Mouse (Mus musculus): ENCODE data around the gene Xntrpc. TPM values are rescaled to one million over a fixed set of nuclear protein-coding genes. Genes with fewer than 3 reads are reported as not detected.

Gene Xntrpc
- 4.9 to 6.8 TPM (median 5.7 TPM) in 4 replicates for total RNA-seq (2023)

DNA sequence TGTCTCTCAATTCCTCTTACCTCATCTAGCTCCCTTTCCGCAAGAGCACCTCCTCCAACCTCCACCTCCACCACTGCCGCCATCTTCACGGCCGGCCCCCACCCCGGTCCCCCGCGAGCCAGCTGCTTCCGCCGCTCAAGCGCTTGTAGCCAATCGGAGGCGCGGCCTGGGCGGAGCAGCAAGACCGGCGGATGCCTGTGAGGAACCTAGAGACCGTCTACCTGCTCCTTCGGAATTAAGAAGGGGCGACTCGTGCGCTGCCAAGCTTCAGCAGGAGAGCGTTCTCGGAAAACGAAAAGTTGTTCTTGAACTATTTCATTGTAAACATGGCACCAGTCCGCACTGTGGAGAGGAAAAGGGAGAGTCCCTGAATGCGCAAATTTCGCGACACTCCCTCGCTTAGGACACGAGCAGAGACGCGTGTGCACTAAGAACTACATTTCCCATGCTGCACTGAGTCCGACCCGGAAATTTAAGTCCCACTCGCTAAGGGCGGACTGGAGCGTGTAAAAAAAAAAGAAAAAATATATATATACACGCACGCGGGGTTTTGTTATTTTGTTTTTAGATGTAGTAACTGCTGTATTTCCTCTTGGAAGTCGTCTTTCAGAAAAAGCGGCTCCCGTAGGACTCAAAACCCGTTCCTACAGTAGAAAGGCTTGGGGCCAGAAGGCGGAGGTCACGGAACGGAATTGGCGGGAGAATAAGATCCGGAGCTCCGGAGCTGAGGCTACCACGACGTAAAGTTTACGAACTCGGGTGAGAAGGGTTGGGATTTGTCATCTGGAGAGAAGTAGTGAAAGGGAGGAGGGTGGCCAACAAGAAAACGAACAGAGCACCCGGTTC lies at the start of gene Xntrpc, which contains the start of the genes Rnf121 and Xndc1:
Gene Xntrpc, plus strand, starts transcription at position 668 of the 846 bp plus-strand sequence.
Gene Rnf121, minus strand, starts transcription at position 424 of the 846 bp plus-strand sequence.
Gene Xndc1, plus strand, starts transcription at position 466 of the 846 bp plus-strand sequence.

GRCm38 (mm10) chr7:102018590-102018989 lies 46.9 kb upstream of the Xntrpc start, which contains the start of gene Il18bp:
Il18bp (minus strand) TSS chr7:102018690.

DNA sequence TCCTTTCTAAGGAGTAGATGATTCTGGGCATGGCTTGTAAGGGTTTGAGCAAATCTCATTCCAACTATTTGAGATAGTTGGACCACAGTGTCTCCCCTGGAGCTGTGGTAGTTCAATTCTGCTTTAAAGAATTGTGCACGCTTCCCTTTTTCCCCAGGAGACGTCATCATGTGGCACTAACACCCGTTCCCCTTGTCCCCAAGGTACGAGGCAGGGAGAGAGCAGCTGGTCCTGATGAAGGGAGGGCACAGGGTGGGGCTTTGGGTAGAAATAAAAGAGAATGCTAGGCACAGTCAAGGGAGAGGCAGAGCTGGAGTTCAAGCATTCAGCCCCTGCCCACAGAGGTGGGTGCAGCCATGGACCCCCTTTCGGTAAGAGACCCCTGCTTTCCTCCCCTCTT lies 17.3 kb downstream of the Xntrpc start, which contains the start of gene Trpc2:
Gene Trpc2, plus strand, starts transcription at position 301 of the 400 bp plus-strand sequence.

DNA sequence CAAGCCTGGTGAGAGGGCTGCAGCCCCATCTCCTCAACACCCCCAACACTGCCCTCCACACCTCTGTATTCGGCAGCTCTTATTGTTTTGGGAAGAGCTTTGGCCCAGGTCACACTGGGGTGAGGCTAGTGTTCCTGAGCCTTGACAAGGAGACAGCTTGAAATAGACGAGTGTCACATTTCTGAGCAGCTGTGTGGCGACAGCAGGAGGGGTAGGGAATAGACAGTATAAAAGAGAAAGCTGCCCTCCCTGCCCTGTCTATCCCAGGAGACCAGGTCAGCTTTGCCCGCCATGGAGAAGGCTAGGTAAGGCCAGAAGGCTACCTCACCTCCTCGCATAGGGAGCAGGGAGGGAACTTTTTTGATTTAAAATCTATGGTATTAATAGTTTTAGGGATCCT lies 36.0 kb downstream of the Xntrpc start, which contains the start of gene Art1:
Gene Art1, plus strand, starts transcription at position 257 of the 400 bp plus-strand sequence.

DNA sequence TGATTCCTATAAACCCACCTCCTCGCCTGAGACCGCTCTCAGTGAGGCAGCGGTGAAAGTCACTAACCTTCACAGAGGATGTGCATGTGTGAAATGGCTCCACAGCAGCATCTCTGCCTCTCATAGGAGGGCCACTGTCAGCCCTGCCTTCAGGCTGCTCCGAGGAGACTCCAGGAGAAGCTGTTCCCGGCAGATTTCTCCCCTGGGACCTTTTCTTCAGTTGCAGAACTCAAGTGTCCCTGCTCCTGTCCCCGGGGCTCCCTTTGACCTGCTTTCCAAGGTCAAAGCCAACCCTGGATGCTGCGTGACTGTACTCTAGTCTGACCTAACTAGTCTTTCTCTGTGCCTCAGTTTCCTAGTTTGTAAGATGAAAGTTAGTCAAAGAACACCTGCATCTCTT lies 43.7 kb downstream of the Xntrpc start, which contains the start of gene Art5:
Gene Art5, minus strand, starts transcription at position 319 of the 400 bp plus-strand sequence.

DNA sequence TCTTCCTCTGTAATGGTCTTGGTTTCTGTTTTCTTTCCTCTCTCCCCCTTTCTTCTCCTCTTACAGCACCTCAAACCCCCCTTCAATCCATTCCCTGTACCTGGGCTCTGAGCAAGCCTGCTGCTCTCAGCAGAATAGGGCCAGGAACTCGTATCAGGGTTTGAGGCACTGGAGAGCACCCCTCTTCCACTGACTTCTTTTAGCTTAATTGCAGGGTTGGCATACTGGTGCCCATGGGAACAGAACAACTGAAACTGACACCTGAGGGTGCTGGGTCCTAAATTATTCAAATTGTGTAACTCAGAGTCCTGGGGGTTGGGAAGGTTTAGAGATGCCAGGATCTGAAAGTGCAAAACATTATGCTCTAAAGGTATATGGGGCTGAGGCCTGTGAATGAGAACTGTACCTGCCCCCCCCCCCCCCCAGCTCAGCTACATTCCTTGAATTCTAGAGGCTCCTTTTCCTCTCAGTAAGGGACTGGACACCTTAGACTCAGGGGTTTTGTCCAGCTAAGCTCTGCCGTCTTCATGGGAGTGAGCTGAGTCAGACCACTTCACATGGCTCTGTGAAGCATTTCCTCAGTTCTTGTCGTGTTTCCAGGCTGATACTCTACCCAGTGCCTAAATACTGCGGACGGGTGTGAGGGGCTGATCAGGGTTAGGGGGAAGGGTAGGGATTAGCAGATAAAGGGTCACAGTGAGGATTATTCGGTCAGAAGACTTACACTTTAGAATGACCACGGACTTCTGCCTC lies 51.2 kb downstream of the Xntrpc start, which contains the start of gene Chrna10:
Gene Chrna10, minus strand, starts transcription at position 250 of the 753 bp plus-strand sequence.

Other genes with a start within 250 kb of the Xntrpc start
- gene Phox2a, start 247.4 kb upstream of the Xntrpc start, total RNA-seq (2023) = not detected in 4 replicates
- gene Inppl1, start 227.5 kb upstream of the Xntrpc start, total RNA-seq (2023) = 42.4 to 55.9 TPM (median 50.3 TPM) in 4 replicates
- 1.0 to 2.5 TPM (median 1.3 TPM) in 3 of 4 replicates, not detected in the other for gene Folr2, start 208.5 kb upstream of the Xntrpc start, total RNA-seq (2023)
- 100 to 130 TPM (median 106 TPM) in 4 replicates for gene Anapc15, start 202.0 kb upstream of the Xntrpc start, total RNA-seq (2023)
- gene Folr1, start 194.9 kb upstream of the Xntrpc start, total RNA-seq (2023) = not detected in 4 replicates
- gene Lamtor1, start 159.8 kb upstream of the Xntrpc start, total RNA-seq (2023) = 74.8 to 82.1 TPM (median 78.5 TPM) in 4 replicates
- 0.25 to 0.54 TPM (median 0.52 TPM) in 3 of 4 replicates, not detected in the other for gene Tomt, start 159.4 kb upstream of the Xntrpc start, total RNA-seq (2023)
- 1.1 to 1.7 TPM (median 1.2 TPM) in 3 of 4 replicates, not detected in the other for gene Lrrc51, start 131.8 kb upstream of the Xntrpc start, total RNA-seq (2023)
- gene Numa1, start 131.6 kb upstream of the Xntrpc start, total RNA-seq (2023) = 250 to 265 TPM (median 256 TPM) in 4 replicates
- 9.7 to 11.7 TPM (median 10.0 TPM) in 4 replicates for gene Il18bp, start 47.0 kb upstream of the Xntrpc start, total RNA-seq (2023)
- 32.5 to 44.3 TPM (median 36.8 TPM) in 4 replicates for gene Rnf121, start 244 bp upstream of the Xntrpc start, total RNA-seq (2023)
- 39.4 to 46.9 TPM (median 44.4 TPM) in 4 replicates for gene Xndc1, start 202 bp upstream of the Xntrpc start, total RNA-seq (2023)
- gene Trpc2, start 17.4 kb downstream of the Xntrpc start, total RNA-seq (2023) = 2.2 to 3.1 TPM (median 2.6 TPM) in 4 replicates
- not detected in 4 replicates for gene Art1, start 36.0 kb downstream of the Xntrpc start, total RNA-seq (2023)
- 4.7 to 6.9 TPM (median 5.2 TPM) in 4 replicates for gene Art5, start 43.8 kb downstream of the Xntrpc start, total RNA-seq (2023)
- 0.21 TPM in 1 of 4 replicates, not detected in the others for gene Chrna10, start 51.1 kb downstream of the Xntrpc start, total RNA-seq (2023)
- 124 to 129 TPM (median 126 TPM) in 4 replicates for gene Nup98, start 144.5 kb downstream of the Xntrpc start, total RNA-seq (2023)
- gene Pgap2, start 144.5 kb downstream of the Xntrpc start, total RNA-seq (2023) = 39.5 to 63.9 TPM (median 63.0 TPM) in 4 replicates
- gene Rhog, start 190.3 kb downstream of the Xntrpc start, total RNA-seq (2023) = 127 to 136 TPM (median 134 TPM) in 4 replicates
- gene Stim1, start 202.1 kb downstream of the Xntrpc start, total RNA-seq (2023) = 82.7 to 85.7 TPM (median 83.3 TPM) in 4 replicates

All from B cell, adult 62 days (primary cell).